Mouse (Mus musculus): ENCODE results near the gene Lrrn4cl.
"Not testable (repeated sequence)": the region's sequence is repeated elsewhere in the genome, so short reads cannot be mapped to it uniquely, and the experiment has no call there.

GRCm38 (mm10) chr19:8897211-8897864 is 46.8 kb downstream of the Lrrn4cl start:
- not testable (repeated sequence) for TF ChIP-seq CTCF, EP300 (IDR thresholded peaks at IDR 0.05; ENCODE audit: low read depth)
